21 mouse cellular contexts compared by ENCODE assay signal in genomic region chr15:85479919-85480318, GRCm38 (mm10). TPM values are rescaled to one million over a fixed set of nuclear protein-coding genes. Genes with fewer than 3 reads are reported as not detected.
A peak's percentile ranks its signal among the peaks of the same experiment; 100 is the strongest.
DNase-seq lines count a peak whose midpoint lies in the region; ATAC-seq and TF ChIP-seq lines count a peak whose summit lies in the region.
"Had no signal": no experiment of that assay in that cellular context is flagged by ENCODE, and none has a peak within 500 bp of the region (broad histone marks: within the 10 kb centered on the region; RNA-seq: fewer than 3 reads in every experiment).

No protein-coding gene starts in this region.

- no peak overlapping the region for H3K9ac ChIP-seq in hindbrain, embryonic 11.5 days (ENCODE audit: low read depth, low read length)
- H3K9ac ChIP-seq in lung, embryonic 16.5 days (ENCODE audit: low read length): no peak overlapping the region
- H3K9ac ChIP-seq in embryonic facial prominence, embryonic 14.5 days (ENCODE audit: low read depth, low read length): no peak overlapping the region
- H3K9ac ChIP-seq in midbrain, postnatal 0 days (replicated peaks; ENCODE audit: low read length, poor library complexity, severe bottlenecking): no peak overlapping the region
- H3K9ac ChIP-seq: heart, embryonic 15.5 days; liver, postnatal 0 days; midbrain, embryonic 12.5 days had no signal

- no peak for TF ChIP-seq CTCF in midbrain, postnatal 0 days (IDR thresholded peaks at IDR 0.05)

- peaks cover 54% of the 10 kb centered on the region for H3K4me1 ChIP-seq in hindbrain, embryonic 10.5 days (replicated peaks)
- peaks cover 4% of the 10 kb centered on the region for H3K4me1 ChIP-seq in hindbrain, embryonic 11.5 days (replicated peaks; ENCODE audit: control insufficient read depth, insufficient read depth, low read length)
- H3K4me1 ChIP-seq in lung, embryonic 16.5 days (replicated peaks; ENCODE audit: control insufficient read depth, insufficient read depth, low read length): peaks cover 13% of the 10 kb centered on the region
- H3K4me1 ChIP-seq in embryonic facial prominence, embryonic 14.5 days (ENCODE audit: control insufficient read depth, insufficient read depth, low read length): peaks cover 5% of the 10 kb centered on the region; the same call in 1 of the 2 replicates
- H3K4me1 ChIP-seq in midbrain, postnatal 0 days (ENCODE audit: insufficient read depth, low read length): no peaks in the 10 kb centered on the region
- H3K4me1 ChIP-seq: heart, embryonic 15.5 days had no signal

- ATAC-seq in hindbrain, embryonic 11.5 days (ENCODE audit: low FRiP score): no peak
- ATAC-seq in lung, embryonic 16.5 days (ENCODE audit: low read depth): peak; percentile 67
- peak; percentile 73 for ATAC-seq in embryonic facial prominence, embryonic 14.5 days (ENCODE audit: low read depth)
- ATAC-seq in midbrain, postnatal 0 days (ENCODE audit: low FRiP score): peak; percentile 28; the same call in 1 of the 2 replicates
- ATAC-seq: liver, postnatal 0 days had no signal

- no peaks in the 10 kb centered on the region for H3K9me3 ChIP-seq in hindbrain, embryonic 10.5 days
- no peaks in the 10 kb centered on the region for H3K9me3 ChIP-seq in hindbrain, embryonic 11.5 days (ENCODE audit: control insufficient read depth, low read length)
- H3K9me3 ChIP-seq in lung, embryonic 16.5 days (ENCODE audit: control insufficient read depth, low read length): no peaks in the 10 kb centered on the region
- H3K9me3 ChIP-seq in embryonic facial prominence, embryonic 14.5 days (ENCODE audit: control insufficient read depth, low read length): no peaks in the 10 kb centered on the region
- H3K9me3 ChIP-seq in midbrain, postnatal 0 days (ENCODE audit: low read length): 0 out of 2 replicates have a peak, but pooled peaks cover 3% of the 10 kb centered on the region
- H3K9me3 ChIP-seq: heart, embryonic 15.5 days; midbrain, embryonic 12.5 days had no signal

- no peaks in the 10 kb centered on the region for H3K36me3 ChIP-seq in hindbrain, embryonic 10.5 days
- H3K36me3 ChIP-seq in hindbrain, embryonic 11.5 days (ENCODE audit: control insufficient read depth, insufficient read depth, low read length): no peaks in the 10 kb centered on the region
- H3K36me3 ChIP-seq in lung, embryonic 16.5 days (ENCODE audit: control insufficient read depth, insufficient read depth, low read length): no peaks in the 10 kb centered on the region
- H3K36me3 ChIP-seq in embryonic facial prominence, embryonic 14.5 days (ENCODE audit: control insufficient read depth, insufficient read depth, low read length): no peaks in the 10 kb centered on the region
- no peaks in the 10 kb centered on the region for H3K36me3 ChIP-seq in midbrain, postnatal 0 days (ENCODE audit: insufficient read depth, low read length)
- H3K36me3 ChIP-seq: heart, embryonic 15.5 days; midbrain, embryonic 12.5 days had no signal

- WGBS in hindbrain, embryonic 10.5 days: 69% methylated on average over 5 of the region's 5 CpGs
- 58% methylated on average over 5 of the region's 5 CpGs for WGBS in hindbrain, embryonic 11.5 days
- WGBS in lung, embryonic 16.5 days: 32% methylated on average over 5 of the region's 5 CpGs
- WGBS in embryonic facial prominence, embryonic 14.5 days: 49% methylated on average over 5 of the region's 5 CpGs
- WGBS in midbrain, postnatal 0 days: 66% methylated on average over 5 of the region's 5 CpGs

- DNase-seq in hindbrain, embryonic 10.5 days (ENCODE audit: low spot score): no peak
- DNase-seq in hindbrain, embryonic 11.5 days (ENCODE audit: low spot score): no peak
- DNase-seq in lung, postnatal 25 days (ENCODE audit: low spot score): no peak
- DNase-seq in embryonic facial prominence, embryonic 14.5 days (ENCODE audit: low spot score): no peak
- no peak for DNase-seq in midbrain, postnatal 0 days (ENCODE audit: low spot score)
- no peak for DNase-seq in adrenal gland, adult 2 months
- DNase-seq: cerebellum, adult 9-11 months; spleen, adult 18-20 months had no signal

- H3K27me3 ChIP-seq in hindbrain, embryonic 10.5 days (ENCODE audit: insufficient read depth, poor library complexity, severe bottlenecking): peaks cover 53% of the 10 kb centered on the region
- H3K27me3 ChIP-seq in hindbrain, embryonic 11.5 days (ENCODE audit: control insufficient read depth, insufficient read depth, low read length): no peaks in the 10 kb centered on the region
- H3K27me3 ChIP-seq in lung, embryonic 16.5 days (ENCODE audit: control insufficient read depth, insufficient read depth, low read depth, low read length): no peaks in the 10 kb centered on the region
- H3K27me3 ChIP-seq in embryonic facial prominence, embryonic 14.5 days (replicated peaks; ENCODE audit: control insufficient read depth, insufficient read depth, low read length): no peaks in the 10 kb centered on the region
- no peaks in the 10 kb centered on the region for H3K27me3 ChIP-seq in midbrain, postnatal 0 days (ENCODE audit: insufficient read depth, low read length)
- H3K27me3 ChIP-seq: Patski had no signal

- H3K4me2 ChIP-seq in hindbrain, embryonic 11.5 days (replicated peaks; ENCODE audit: low read depth, low read length): no peak overlapping the region
- no peak overlapping the region for H3K4me2 ChIP-seq in lung, embryonic 16.5 days (ENCODE audit: low read depth, low read length)
- no peak overlapping the region for H3K4me2 ChIP-seq in embryonic facial prominence, embryonic 14.5 days (ENCODE audit: low read depth, low read length)
- H3K4me2 ChIP-seq in midbrain, postnatal 0 days (ENCODE audit: low read depth, low read length, poor library complexity, severe bottlenecking): no peak overlapping the region
- H3K4me2 ChIP-seq: heart, embryonic 15.5 days; midbrain, embryonic 12.5 days had no signal

- H3K4me3 ChIP-seq in hindbrain, embryonic 10.5 days: no peak overlapping the region
- H3K4me3 ChIP-seq in hindbrain, embryonic 11.5 days (ENCODE audit: low read depth, low read length): no peak overlapping the region
- no peak overlapping the region for H3K4me3 ChIP-seq in lung, embryonic 16.5 days (ENCODE audit: low read length)
- H3K4me3 ChIP-seq in embryonic facial prominence, embryonic 14.5 days (ENCODE audit: low read depth, low read length): no peak overlapping the region
- H3K4me3 ChIP-seq in midbrain, postnatal 0 days (ENCODE audit: low read depth, low read length): no peak overlapping the region
- H3K4me3 ChIP-seq: heart, embryonic 15.5 days; midbrain, embryonic 12.5 days had no signal

- peak overlapping the region; percentile 81 for H3K27ac ChIP-seq in hindbrain, embryonic 10.5 days
- no peak overlapping the region for H3K27ac ChIP-seq in hindbrain, embryonic 11.5 days (ENCODE audit: low read depth, low read length)
- peak overlapping the region; percentile 70 for H3K27ac ChIP-seq in lung, embryonic 16.5 days (ENCODE audit: low read length)
- H3K27ac ChIP-seq in embryonic facial prominence, embryonic 14.5 days (replicated peaks; ENCODE audit: low read depth, low read length): peak overlapping the region; percentile 44
- no peak overlapping the region for H3K27ac ChIP-seq in midbrain, postnatal 0 days (ENCODE audit: low read depth, low read length)
- H3K27ac ChIP-seq: heart, embryonic 15.5 days; midbrain, embryonic 12.5 days had no signal

RNA-seq across cellular contexts. Expression of gene 7530416G11Rik, which starts 23.1 kb away (rescaled TPM):
- not detected in 2 replicates for polyA plus RNA-seq in hindbrain, embryonic 10.5 days (2016; fragmentation: Nextera tagmentation; extraction: Ambion mirVana)
- not detected in 2 replicates for polyA plus RNA-seq in hindbrain, embryonic 11.5 days (2014; fragmentation: Nextera tagmentation; extraction: Ambion mirVana)
- polyA plus RNA-seq in lung, embryonic 16.5 days (2015; fragmentation: Nextera tagmentation; extraction: Ambion mirVana): not detected in 2 replicates
- not detected in 2 replicates for polyA plus RNA-seq in embryonic facial prominence, embryonic 14.5 days (2014; fragmentation: Nextera tagmentation; extraction: Ambion mirVana)
- total RNA-seq in midbrain, postnatal 0 days (2014; rRNA removed): not detected in 2 replicates
- not detected in 2 replicates for polyA plus RNA-seq in midbrain, postnatal 0 days (2015; fragmentation: Nextera tagmentation; extraction: Ambion mirVana)
- not detected for total RNA-seq in adrenal gland, adult 2 months (2021)
- not detected in 2 replicates for polyA plus RNA-seq in adrenal gland, adult 2 months (2012; rRNA removed)
- total RNA-seq: adrenal gland, postnatal 4 days; gastrocnemius, adult 8-10 months; heart, adult 18-20 months; layer of hippocampus, postnatal 10 days; left cerebral cortex, postnatal 14 days had no signal
- polyA plus RNA-seq: C2C12; heart, embryonic 15.5 days; liver, postnatal 0 days; midbrain, embryonic 12.5 days; neural tube, embryonic 11.5 days; Patski; stomach, embryonic 14.5 days had no signal

Comparison
In these comparisons a context has a peak if more than half of its experiments do, and no peak if none do; other contexts are left out.
1. H3K27ac ChIP-seq: peak in hindbrain, embryonic 10.5 days (single experiment), lung, embryonic 16.5 days (single experiment) and embryonic facial prominence, embryonic 14.5 days (single experiment); none in hindbrain, embryonic 11.5 days (single experiment) and midbrain, postnatal 0 days (single experiment).